Mouse (Mus musculus): ENCODE results near the gene Zbtb42. TPM values are rescaled to one million over a fixed set of nuclear protein-coding genes. Genes with fewer than 3 reads are reported as not detected.

Zbtb42 gene
- polyA plus RNA-seq, 1 experiment from 2014 or later: 3.7 TPM

- H3K9ac ChIP-seq (ENCODE audit: low read depth, low read length): no peak overlapping the region
- no peaks in the 10 kb centered on the region for H3K4me1 ChIP-seq (ENCODE audit: control insufficient read depth, insufficient read depth, low read length)
- no peak overlapping the region for H3K4me2 ChIP-seq (ENCODE audit: low read depth, low read length)
- H3K27ac ChIP-seq (replicated peaks; ENCODE audit: low read depth, low read length): no peak overlapping the region
- H3K36me3 ChIP-seq (ENCODE audit: control insufficient read depth, insufficient read depth, low read length): peaks cover 91% of the 10 kb centered on the region
- no peaks in the 10 kb centered on the region for H3K27me3 ChIP-seq (replicated peaks; ENCODE audit: control insufficient read depth, insufficient read depth, low read length)
- H3K9me3 ChIP-seq (ENCODE audit: control insufficient read depth, low read length): no peaks in the 10 kb centered on the region
- ATAC-seq (ENCODE audit: low read depth) (no peak), DNase-seq (ENCODE audit: low spot score) (no peak)
- H3K4me3 ChIP-seq (ENCODE audit: low read depth, low read length): no peak overlapping the region
- 91% methylated on average over 5 of the region's 5 CpGs for WGBS
Measured at GRCm38 (mm10) chr12:112654076-112654475, 24.6 kb upstream of the Zbtb42 start.

- ATAC-seq (ENCODE audit: low read depth): no peak
- Histone ChIP-seq H3K4me3 (ENCODE audit: low read depth, low read length) (no peak overlapping the region), H3K4me1 (ENCODE audit: control insufficient read depth, insufficient read depth, low read length) (peaks cover 36% of the 10 kb centered on the region), H3K4me2 (ENCODE audit: low read depth, low read length) (no peak overlapping the region), H3K9me3 (ENCODE audit: control insufficient read depth, low read length) (no peaks in the 10 kb centered on the region), H3K27me3 (replicated peaks; ENCODE audit: control insufficient read depth, insufficient read depth, low read length) (no peaks in the 10 kb centered on the region), H3K27ac (replicated peaks; ENCODE audit: low read depth, low read length) (no peak overlapping the region), H3K36me3 (ENCODE audit: control insufficient read depth, insufficient read depth, low read length) (peaks cover 96% of the 10 kb centered on the region), H3K9ac (ENCODE audit: low read depth, low read length) (no peak overlapping the region)
- DNase-seq (ENCODE audit: low spot score): no peak
- WGBS: 95% methylated on average over 7 of the region's 7 CpGs
Measured at GRCm38 (mm10) chr12:112658619-112659018, 20.0 kb upstream of the Zbtb42 start.

GRCm38 (mm10) chr12:112659109-112659508, 19.5 kb upstream of the Zbtb42 start:
- no peak overlapping the region for H3K4me3 ChIP-seq (ENCODE audit: low read depth, low read length)
- H3K9ac ChIP-seq (ENCODE audit: low read depth, low read length): no peak overlapping the region
- no peak overlapping the region for H3K4me2 ChIP-seq (ENCODE audit: low read depth, low read length)
- WGBS: 92% methylated on average over 6 of the region's 6 CpGs
- no peak overlapping the region for H3K27ac ChIP-seq (replicated peaks; ENCODE audit: low read depth, low read length)
- no peak for DNase-seq (ENCODE audit: low spot score)
- no peak for ATAC-seq (ENCODE audit: low read depth)
- H3K4me1 ChIP-seq (ENCODE audit: control insufficient read depth, insufficient read depth, low read length): peaks cover 40% of the 10 kb centered on the region
- peaks cover 96% of the 10 kb centered on the region for H3K36me3 ChIP-seq (ENCODE audit: control insufficient read depth, insufficient read depth, low read length)
- no peaks in the 10 kb centered on the region for H3K27me3 ChIP-seq (replicated peaks; ENCODE audit: control insufficient read depth, insufficient read depth, low read length)
- H3K9me3 ChIP-seq (ENCODE audit: control insufficient read depth, low read length): no peaks in the 10 kb centered on the region

GRCm38 (mm10) chr12:112660576-112661326, 17.9 kb upstream of the Zbtb42 start:
- peak overlapping the region; percentile 28; the same call in 1 of the 2 replicates for H3K9ac ChIP-seq (ENCODE audit: low read depth, low read length)
- no peaks in the 10 kb centered on the region for H3K9me3 ChIP-seq (ENCODE audit: control insufficient read depth, low read length)
- DNase-seq (ENCODE audit: low spot score): peak; percentile 96
- ATAC-seq (ENCODE audit: low read depth): peak; percentile 84
- no peaks in the 10 kb centered on the region for H3K27me3 ChIP-seq (replicated peaks; ENCODE audit: control insufficient read depth, insufficient read depth, low read length)
- H3K4me2 ChIP-seq (ENCODE audit: low read depth, low read length): peak overlapping the region; percentile 38
- no peak overlapping the region; the same call in 1 of the 2 replicates for H3K4me3 ChIP-seq (ENCODE audit: low read depth, low read length)
- 35% methylated on average over 5 of the region's 5 CpGs for WGBS
- H3K4me1 ChIP-seq (ENCODE audit: control insufficient read depth, insufficient read depth, low read length): peaks cover 48% of the 10 kb centered on the region
- H3K36me3 ChIP-seq (ENCODE audit: control insufficient read depth, insufficient read depth, low read length): peaks cover 92% of the 10 kb centered on the region
- H3K27ac ChIP-seq (replicated peaks; ENCODE audit: low read depth, low read length): peak overlapping the region; percentile 87

GRCm38 (mm10) chr12:112661327-112661605, 17.4 kb upstream of the Zbtb42 start:
- peak overlapping the region; percentile 87 for H3K27ac ChIP-seq (replicated peaks; ENCODE audit: low read depth, low read length)
- no peak for ATAC-seq (ENCODE audit: low read depth)
- DNase-seq (ENCODE audit: low spot score): no peak
- H3K4me2 ChIP-seq (ENCODE audit: low read depth, low read length): peak overlapping the region; percentile 38
- H3K4me3 ChIP-seq (ENCODE audit: low read depth, low read length): no peak overlapping the region
- H3K9me3 ChIP-seq (ENCODE audit: control insufficient read depth, low read length): no peaks in the 10 kb centered on the region
- H3K27me3 ChIP-seq (replicated peaks; ENCODE audit: control insufficient read depth, insufficient read depth, low read length): no peaks in the 10 kb centered on the region
- H3K36me3 ChIP-seq (ENCODE audit: control insufficient read depth, insufficient read depth, low read length): peaks cover 92% of the 10 kb centered on the region
- H3K9ac ChIP-seq (ENCODE audit: low read depth, low read length): peak overlapping the region; percentile 28; the same call in 1 of the 2 replicates
- WGBS: 68% methylated on average over 3 of the region's 3 CpGs
- H3K4me1 ChIP-seq (ENCODE audit: control insufficient read depth, insufficient read depth, low read length): peaks cover 48% of the 10 kb centered on the region

- no peaks in the 10 kb centered on the region for H3K9me3 ChIP-seq (ENCODE audit: control insufficient read depth, low read length)
- WGBS: 74% methylated on average over 7 of the region's 9 CpGs
- H3K4me3 ChIP-seq (ENCODE audit: low read depth, low read length): no peak overlapping the region
- peaks cover 48% of the 10 kb centered on the region for H3K4me1 ChIP-seq (ENCODE audit: control insufficient read depth, insufficient read depth, low read length)
- DNase-seq (ENCODE audit: low spot score) (no peak), ATAC-seq (ENCODE audit: low read depth) (no peak)
- no peaks in the 10 kb centered on the region for H3K27me3 ChIP-seq (replicated peaks; ENCODE audit: control insufficient read depth, insufficient read depth, low read length)
- H3K4me2 ChIP-seq (ENCODE audit: low read depth, low read length): no peak overlapping the region
- H3K27ac ChIP-seq (replicated peaks; ENCODE audit: low read depth, low read length): peak overlapping the region; percentile 87
- H3K9ac ChIP-seq (ENCODE audit: low read depth, low read length): no peak overlapping the region
- H3K36me3 ChIP-seq (ENCODE audit: control insufficient read depth, insufficient read depth, low read length): peaks cover 91% of the 10 kb centered on the region
Measured at GRCm38 (mm10) chr12:112661851-112662250, 16.8 kb upstream of the Zbtb42 start.

GRCm38 (mm10) chr12:112663303-112663702, 15.3 kb upstream of the Zbtb42 start:
- no peaks in the 10 kb centered on the region for H3K27me3 ChIP-seq (replicated peaks; ENCODE audit: control insufficient read depth, insufficient read depth, low read length)
- 77% methylated on average over 11 of the region's 11 CpGs for WGBS
- H3K4me3 ChIP-seq (ENCODE audit: low read depth, low read length): no peak overlapping the region
- H3K36me3 ChIP-seq (ENCODE audit: control insufficient read depth, insufficient read depth, low read length): peaks cover 86% of the 10 kb centered on the region
- H3K9me3 ChIP-seq (ENCODE audit: control insufficient read depth, low read length): no peaks in the 10 kb centered on the region
- no peak overlapping the region for H3K4me2 ChIP-seq (ENCODE audit: low read depth, low read length)
- ATAC-seq (ENCODE audit: low read depth) (no peak), DNase-seq (ENCODE audit: low spot score) (no peak)
- H3K4me1 ChIP-seq (ENCODE audit: control insufficient read depth, insufficient read depth, low read length): peaks cover 54% of the 10 kb centered on the region
- no peak overlapping the region for H3K9ac ChIP-seq (ENCODE audit: low read depth, low read length)
- H3K27ac ChIP-seq (replicated peaks; ENCODE audit: low read depth, low read length): no peak overlapping the region; the same call in 1 of the 2 replicates

- Histone ChIP-seq H3K4me1 (ENCODE audit: control insufficient read depth, insufficient read depth, low read length) (peaks cover 54% of the 10 kb centered on the region), H3K4me2 (ENCODE audit: low read depth, low read length) (no peak overlapping the region), H3K27me3 (replicated peaks; ENCODE audit: control insufficient read depth, insufficient read depth, low read length) (no peaks in the 10 kb centered on the region), H3K9ac (ENCODE audit: low read depth, low read length) (no peak overlapping the region), H3K9me3 (ENCODE audit: control insufficient read depth, low read length) (no peaks in the 10 kb centered on the region), H3K27ac (replicated peaks; ENCODE audit: low read depth, low read length) (0 out of 2 replicates have a peak overlapping the region, but pooled peaks have one; percentile 1), H3K36me3 (ENCODE audit: control insufficient read depth, insufficient read depth, low read length) (peaks cover 86% of the 10 kb centered on the region), H3K4me3 (ENCODE audit: low read depth, low read length) (no peak overlapping the region)
- DNase-seq (ENCODE audit: low spot score) (no peak), ATAC-seq (ENCODE audit: low read depth) (no peak)
- WGBS: 90% methylated on average over 12 of the region's 12 CpGs
Measured at GRCm38 (mm10) chr12:112663716-112664115, 14.9 kb upstream of the Zbtb42 start.

GRCm38 (mm10) chr12:112664124-112664523, 14.5 kb upstream of the Zbtb42 start:
- Histone ChIP-seq H3K4me1 (ENCODE audit: control insufficient read depth, insufficient read depth, low read length) (peaks cover 54% of the 10 kb centered on the region), H3K9ac (ENCODE audit: low read depth, low read length) (no peak overlapping the region), H3K4me2 (ENCODE audit: low read depth, low read length) (no peak overlapping the region), H3K9me3 (ENCODE audit: control insufficient read depth, low read length) (no peaks in the 10 kb centered on the region), H3K27ac (replicated peaks; ENCODE audit: low read depth, low read length) (0 out of 2 replicates have a peak overlapping the region, but pooled peaks have one; percentile 1), H3K4me3 (ENCODE audit: low read depth, low read length) (no peak overlapping the region), H3K36me3 (ENCODE audit: control insufficient read depth, insufficient read depth, low read length) (peaks cover 86% of the 10 kb centered on the region), H3K27me3 (replicated peaks; ENCODE audit: control insufficient read depth, insufficient read depth, low read length) (no peaks in the 10 kb centered on the region)
- no peak for DNase-seq (ENCODE audit: low spot score)
- ATAC-seq (ENCODE audit: low read depth): no peak
- 55% methylated on average over 2 of the region's 2 CpGs for WGBS
